In the genomic region with DNA sequence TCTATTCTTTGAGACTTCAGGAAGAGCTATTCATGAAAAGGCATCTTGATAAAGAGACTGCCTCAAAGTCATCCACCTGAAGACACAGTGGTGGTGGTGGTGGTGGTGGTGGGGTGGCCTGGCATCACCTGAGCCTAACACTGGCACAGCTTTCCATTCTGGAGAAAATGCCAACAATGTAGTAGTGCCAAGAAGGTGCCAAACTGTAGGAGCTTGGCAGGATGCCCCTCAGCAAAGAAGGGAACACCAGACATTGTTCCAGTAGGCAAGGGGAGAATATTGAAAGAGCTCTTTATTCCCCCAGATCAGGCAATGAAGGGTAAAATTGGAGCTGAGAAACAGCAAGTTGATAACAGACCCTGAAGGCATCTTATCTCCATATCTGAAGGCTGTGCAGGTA, we compare ENCODE assay signal across 14 mouse cellular contexts.
A peak's percentile ranks its signal among the peaks of the same experiment; 100 is the strongest.
DNase-seq lines count a peak whose midpoint lies in the region; TF ChIP-seq lines count a peak whose summit lies in the region.
"Had no signal": no experiment of that assay in that cellular context is flagged by ENCODE, and none has a peak within 500 bp of the region (broad histone marks: within the 10 kb centered on the region; RNA-seq: fewer than 3 reads in every experiment).

No protein-coding gene starts in this region.

- DNase-seq in cerebellum, postnatal 10 days: peak; percentile 63 to 74
- DNase-seq in cerebellum, adult 8-10 months: no peak
- no peak for DNase-seq in gastrocnemius, adult 2 months
- no peak for DNase-seq in gastrocnemius, postnatal 4 days (ENCODE audit: low spot score in 2 of 2)
- DNase-seq: adrenal gland, adult 2 months; adrenal gland, postnatal 25 days; cerebellum, adult 11 months; cerebellum, adult 9-11 months; embryo, embryonic 11 days had no signal

- H3K27ac ChIP-seq in gastrocnemius, adult 2 months: 0 out of 2 replicates have a peak overlapping the region, but pooled peaks have one; percentile 68
- H3K27ac ChIP-seq: embryonic facial prominence, embryonic 13.5 days; forebrain, embryonic 10.5 days; forebrain, embryonic 12.5 days had no signal

- intact Hi-C loops in gastrocnemius, adult 2 months (cut with DNase I): loop anchor here (5.0 kb wide), 1 partner anchor 45 kb away; no protein-coding TSS in a partner anchor

- H3K4me3 ChIP-seq in gastrocnemius, adult 2 months: no peak overlapping the region
- H3K4me3 ChIP-seq: embryonic facial prominence, embryonic 13.5 days; embryonic facial prominence, embryonic 15.5 days; erythroblast, embryonic 14.5 days; forebrain, embryonic 10.5 days; forebrain, embryonic 12.5 days had no signal

- TF ChIP-seq CTCF in gastrocnemius, adult 2 months (IDR thresholded peaks at IDR 0.05): no peak

Comparison
In these comparisons a context has a peak if more than half of its experiments do, and no peak if none do; other contexts are left out.
1. DNase-seq: peak in cerebellum, postnatal 10 days (2 of 2); none in cerebellum, adult 8-10 months (single experiment), gastrocnemius, adult 2 months (single experiment) and gastrocnemius, postnatal 4 days (0 of 2).